Mouse (Mus musculus): ENCODE results near the gene Bcl7b.
"Not testable (repeated sequence)": the region's sequence is repeated elsewhere in the genome, so short reads cannot be mapped to it uniquely, and the experiment has no call there.

The Bcl7b gene

DNA sequence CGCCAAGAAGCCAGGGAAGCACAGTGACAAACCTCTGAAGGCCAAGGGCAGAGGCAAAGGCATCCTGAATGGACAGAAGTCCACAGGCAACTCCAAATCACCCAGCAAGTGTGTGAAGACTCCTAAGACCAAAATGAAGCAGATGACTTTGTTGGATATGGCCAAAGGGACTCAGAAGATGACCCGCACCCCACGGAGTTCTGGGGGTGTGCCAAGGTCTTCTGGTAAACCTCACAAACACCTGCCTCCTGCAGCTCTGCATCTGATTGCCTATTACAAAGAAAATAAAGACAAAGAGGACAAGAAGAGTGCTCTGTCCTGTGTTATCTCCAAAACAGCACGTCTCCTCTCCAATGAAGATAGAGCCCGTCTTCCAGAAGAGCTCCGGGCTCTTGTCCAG, 48.8 kb downstream of the Bcl7b start:
- no peak for DNase-seq (ENCODE audit: low spot score)

DNA sequence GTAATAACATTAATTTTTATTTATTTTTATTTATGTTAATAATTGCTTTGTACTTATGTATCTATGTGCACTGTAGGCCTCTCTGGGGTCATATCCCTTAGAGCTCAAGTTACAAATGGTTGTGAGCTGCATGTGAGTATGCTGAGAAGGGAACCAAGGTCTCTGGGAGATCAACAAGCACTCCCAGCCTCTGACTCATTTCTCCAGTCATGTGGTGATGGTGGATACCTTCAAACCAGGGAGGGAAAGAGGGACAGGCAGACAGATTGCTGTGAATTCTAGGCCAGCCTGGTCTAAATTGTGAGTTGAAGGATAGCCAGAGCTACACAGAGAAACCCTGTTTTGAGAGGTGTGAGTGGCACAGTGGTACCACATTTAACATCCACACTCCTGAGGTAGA, 52.9 kb downstream of the Bcl7b start:
- no peak for DNase-seq (ENCODE audit: low spot score)

DNA sequence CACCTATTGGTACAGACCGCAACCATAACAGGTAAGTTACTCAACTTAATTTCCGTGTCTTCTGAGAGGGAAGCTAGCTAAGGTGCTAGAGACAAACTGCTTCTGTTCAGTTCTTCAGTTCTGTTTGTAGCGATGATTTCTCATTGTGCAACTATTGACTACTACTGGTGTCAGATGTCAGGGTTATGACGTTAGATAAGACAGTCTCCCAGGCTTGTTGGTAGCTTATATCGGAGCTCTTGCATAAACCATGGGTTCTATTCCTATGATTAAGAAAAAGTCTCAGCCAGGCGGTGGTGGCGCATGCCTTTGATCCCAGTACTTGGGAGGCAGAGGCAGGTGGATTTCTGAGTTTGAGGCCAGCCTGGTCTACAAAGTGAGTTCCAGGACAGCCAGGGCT, 54.0 kb downstream of the Bcl7b start:
- DNase-seq (ENCODE audit: low spot score), result no peak

DNA sequence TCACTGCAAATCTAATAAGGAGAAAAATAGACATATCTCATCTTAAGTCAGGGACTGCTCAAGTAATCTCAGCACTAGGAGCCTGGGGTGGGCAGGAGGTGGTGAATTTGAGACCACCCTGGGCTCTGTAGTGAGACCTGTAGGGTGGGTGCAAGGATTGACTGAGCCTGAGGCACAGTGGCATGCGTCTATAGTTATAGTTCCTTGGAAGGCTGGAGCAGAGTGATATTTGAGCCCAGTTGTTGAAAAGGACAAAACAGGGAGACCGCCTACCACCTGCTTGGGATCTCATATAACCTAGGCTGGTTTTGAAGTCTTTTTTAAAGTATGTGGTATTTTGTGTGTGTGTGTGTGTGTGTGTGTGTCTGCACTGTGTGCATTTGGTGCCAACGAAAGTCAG, 56.1 kb downstream of the Bcl7b start:
- no peak for DNase-seq (ENCODE audit: low spot score)

DNA sequence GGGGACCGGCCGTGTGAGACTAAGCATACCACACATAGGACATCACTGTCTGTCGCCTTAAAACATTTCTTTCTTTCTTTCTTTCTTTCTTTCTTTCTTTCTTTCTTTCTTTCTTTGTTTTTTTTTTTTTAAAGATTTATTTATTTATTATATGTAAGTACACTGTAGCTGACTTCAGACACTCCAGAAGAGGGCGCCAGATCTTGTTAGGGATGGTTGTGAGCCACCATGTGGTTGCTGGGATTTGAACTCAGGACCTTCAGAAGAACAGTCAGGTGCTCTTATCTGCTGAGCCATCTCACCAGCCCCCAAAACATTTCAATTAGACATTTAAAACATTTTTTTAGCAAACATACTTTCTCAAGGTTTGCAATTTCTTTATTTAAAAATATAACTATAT, 57.8 kb downstream of the Bcl7b start:
- DNase-seq (ENCODE audit: low spot score), result not testable (repeated sequence)

DNA sequence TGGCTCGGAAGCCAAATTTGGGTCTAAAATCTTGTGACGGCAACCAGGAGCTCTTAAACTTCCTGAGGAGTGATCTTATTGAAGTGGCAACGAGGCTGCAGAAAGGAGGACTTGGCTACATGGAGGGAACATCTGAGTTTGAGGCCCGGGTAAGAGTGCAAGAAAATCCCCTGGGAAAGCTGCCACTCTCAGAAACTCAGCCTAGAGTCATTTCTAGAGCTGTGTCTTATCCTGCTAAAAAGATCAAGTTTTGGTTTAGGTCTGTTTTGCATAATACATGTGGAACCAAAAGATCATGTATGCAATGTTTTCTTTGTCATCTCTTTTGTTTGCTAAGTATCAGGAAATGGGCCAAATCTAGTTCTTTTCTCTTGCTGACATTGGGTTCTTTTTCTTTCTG, 62.1 kb downstream of the Bcl7b start:
- peak; percentile 55 for DNase-seq (ENCODE audit: low spot score)
